Comparison of ENCODE assay signal across 9 mouse cellular contexts in genomic region chr3:57575660-57576055, GRCm38 (mm10). TPM values are rescaled to one million over a fixed set of nuclear protein-coding genes. Genes with fewer than 3 reads are reported as not detected.
DNase-seq lines count a peak whose midpoint lies in the region; ATAC-seq and TF ChIP-seq lines count a peak whose summit lies in the region.
"Had no signal": no experiment of that assay in that cellular context is flagged by ENCODE, and none has a peak within 500 bp of the region (broad histone marks: within the 10 kb centered on the region; RNA-seq: fewer than 3 reads in every experiment).

TSS of gene Wwtr1 (minus strand) at chr3:57575910.

- under 1% methylated on average over 36 of the region's 36 CpGs for WGBS in forebrain, embryonic 14.5 days
- WGBS in heart, embryonic 16.5 days, result 0% methylated on average over 36 of the region's 36 CpGs
- under 1% methylated on average over 35 of the region's 36 CpGs for WGBS in liver, embryonic 16.5 days (ENCODE audit: insufficient replicate concordance)
- under 1% methylated on average over 34 of the region's 36 CpGs for WGBS in neural tube, embryonic 15.5 days

- peak within 1 kb of the TSS; percentile 83 for H3ac ChIP-seq in C2C12 (ENCODE audit: control insufficient read depth, insufficient read length, low read depth)

- peak within 1 kb of the TSS; percentile 77 for H3K9ac ChIP-seq in forebrain, embryonic 14.5 days (ENCODE audit: low read length)
- H3K9ac ChIP-seq in heart, embryonic 16.5 days (ENCODE audit: low read length), result peak within 1 kb of the TSS; percentile 92
- peak within 1 kb of the TSS; percentile 34 for H3K9ac ChIP-seq in liver, embryonic 16.5 days (ENCODE audit: low read depth, low read length)
- peak within 1 kb of the TSS; percentile 64 for H3K9ac ChIP-seq in neural tube, embryonic 15.5 days (replicated peaks)

- DNase-seq in forebrain, embryonic 14.5 days (ENCODE audit: low spot score), result peak; percentile 91
- DNase-seq in kidney, postnatal 4 days, result peak; percentile 92 to 96
- peak; percentile 3 for DNase-seq in thymus, postnatal 0 days (ENCODE audit: low spot score)

- peaks cover 47% of the 10 kb centered on the region for H3K79me2 ChIP-seq in C2C12 (ENCODE audit: control insufficient read depth, insufficient read depth)

- peaks cover 30% of the 10 kb centered on the region for H3K36me3 ChIP-seq in C2C12 (ENCODE audit: control insufficient read depth, insufficient read depth)
- H3K36me3 ChIP-seq in forebrain, embryonic 14.5 days (ENCODE audit: control insufficient read depth, insufficient read depth, low read length), result no peaks in the 10 kb centered on the region
- peaks cover 1% of the 10 kb centered on the region for H3K36me3 ChIP-seq in heart, embryonic 16.5 days (ENCODE audit: control insufficient read depth, insufficient read depth)
- H3K36me3 ChIP-seq in liver, embryonic 16.5 days (ENCODE audit: control insufficient read depth, insufficient read depth), result no peaks in the 10 kb centered on the region
- H3K36me3 ChIP-seq in neural tube, embryonic 15.5 days, result no peaks in the 10 kb centered on the region
- H3K36me3 ChIP-seq: G1E had no signal

- no peaks in the 10 kb centered on the region for H3K9me3 ChIP-seq in forebrain, embryonic 14.5 days (replicated peaks; ENCODE audit: control insufficient read depth, low read length)
- H3K9me3 ChIP-seq in heart, embryonic 16.5 days (replicated peaks; ENCODE audit: control insufficient read depth, low read length), result no peaks in the 10 kb centered on the region
- H3K9me3 ChIP-seq in liver, embryonic 16.5 days (replicated peaks; ENCODE audit: control insufficient read depth, low read length), result no peaks in the 10 kb centered on the region
- H3K9me3 ChIP-seq in neural tube, embryonic 15.5 days (replicated peaks), result no peaks in the 10 kb centered on the region

- H3K4me3 ChIP-seq in C2C12 (ENCODE audit: insufficient read depth, poor library complexity, severe bottlenecking), result peak within 1 kb of the TSS; percentile 76
- peak within 1 kb of the TSS; percentile 72 for H3K4me3 ChIP-seq in forebrain, embryonic 14.5 days (ENCODE audit: low read depth, low read length)
- peak within 1 kb of the TSS; percentile 92 for H3K4me3 ChIP-seq in heart, embryonic 16.5 days (ENCODE audit: low read length)
- peak within 1 kb of the TSS; percentile 64 for H3K4me3 ChIP-seq in liver, embryonic 16.5 days (ENCODE audit: low read depth, low read length)
- H3K4me3 ChIP-seq in neural tube, embryonic 15.5 days (replicated peaks), result peak within 1 kb of the TSS; percentile 70

- peaks cover 44% of the 10 kb centered on the region for H3K79me3 ChIP-seq in C2C12 (ENCODE audit: low read depth)

- TF ChIP-seq CTCF in C2C12 (IDR thresholded peaks at IDR 0.05; ENCODE audit: control insufficient read depth, insufficient read depth, insufficient read length), result no peak

- H3K4me2 ChIP-seq in forebrain, embryonic 14.5 days (ENCODE audit: low read length), result peak within 1 kb of the TSS; percentile 93
- H3K4me2 ChIP-seq in heart, embryonic 16.5 days (ENCODE audit: low read depth, low read length), result peak within 1 kb of the TSS; percentile 82
- peak within 1 kb of the TSS; percentile 60 for H3K4me2 ChIP-seq in liver, embryonic 16.5 days (ENCODE audit: low read depth, low read length)
- peak within 1 kb of the TSS; percentile 99 for H3K4me2 ChIP-seq in neural tube, embryonic 15.5 days

- H3K27me3 ChIP-seq in C2C12 (ENCODE audit: control insufficient read depth, insufficient read depth, insufficient read length), result no peaks in the 10 kb centered on the region
- H3K27me3 ChIP-seq in forebrain, embryonic 14.5 days (replicated peaks; ENCODE audit: control insufficient read depth, insufficient read depth, low read length), result no peaks in the 10 kb centered on the region
- H3K27me3 ChIP-seq in heart, embryonic 16.5 days (ENCODE audit: control insufficient read depth, insufficient read depth, low read length), result no peaks in the 10 kb centered on the region
- peaks cover 28% of the 10 kb centered on the region for H3K27me3 ChIP-seq in liver, embryonic 16.5 days (ENCODE audit: control insufficient read depth, insufficient read depth, low read depth, low read length)
- peaks cover 7% of the 10 kb centered on the region; the same call in 1 of the 2 replicates for H3K27me3 ChIP-seq in neural tube, embryonic 15.5 days (replicated peaks)

- no peaks in the 10 kb centered on the region; the same call in 1 of the 2 replicates for H3K4me1 ChIP-seq in forebrain, embryonic 14.5 days (ENCODE audit: control insufficient read depth, insufficient read depth, low read length)
- H3K4me1 ChIP-seq in heart, embryonic 16.5 days (ENCODE audit: control insufficient read depth, insufficient read depth, low read length), result peaks cover 18% of the 10 kb centered on the region
- H3K4me1 ChIP-seq in liver, embryonic 16.5 days (ENCODE audit: control insufficient read depth, low read depth, low read length), result no peaks in the 10 kb centered on the region
- H3K4me1 ChIP-seq in neural tube, embryonic 15.5 days, result peaks cover 18% of the 10 kb centered on the region

- ATAC-seq in cerebellum, adult (ENCODE audit: insufficient number of reproducible peaks, low FRiP score, low TSS enrichment), result peak; percentile 22
- ATAC-seq in forebrain, embryonic 14.5 days, result peak; percentile 87
- ATAC-seq in heart, embryonic 16.5 days (replicated peaks; ENCODE audit: extremely low read depth, insufficient read depth, low FRiP score), result peak; percentile 98
- ATAC-seq in liver, embryonic 16.5 days (ENCODE audit: low read depth), result peak; percentile 94
- ATAC-seq in neural tube, embryonic 15.5 days (ENCODE audit: low FRiP score), result peak; percentile 87

- peak within 1 kb of the TSS; percentile 77 for H3K27ac ChIP-seq in forebrain, embryonic 14.5 days (ENCODE audit: low read depth, low read length)
- peak within 1 kb of the TSS; percentile 99 for H3K27ac ChIP-seq in heart, embryonic 16.5 days (ENCODE audit: low read length)
- peak within 1 kb of the TSS; percentile 45 for H3K27ac ChIP-seq in liver, embryonic 16.5 days (ENCODE audit: low read length)
- H3K27ac ChIP-seq in neural tube, embryonic 15.5 days (replicated peaks), result peak within 1 kb of the TSS; percentile 84

TF ChIP-seq in C2C12, 6 proteins besides CTCF, POLR2A, EP300 and RAD21:
- no peak for TF ChIP-seq FOSL1 (IDR thresholded peaks at IDR 0.05; ENCODE audit: insufficient read depth, low read length, poor library complexity, severe bottlenecking)
- peak; percentile 17 for TF ChIP-seq MAX (IDR thresholded peaks at IDR 0.05)
- no peak for TF ChIP-seq MYOG (IDR thresholded peaks at IDR 0.05; ENCODE audit: control insufficient read depth, extremely low read depth, insufficient read length)

RNA-seq across cellular contexts. Expression of gene Wwtr1, which starts in this region (rescaled TPM):
- polyA plus RNA-seq in C2C12 (2012; fragmentation: generic; extraction: Trizol), result 26.7 TPM
- polyA plus RNA-seq in forebrain, embryonic 14.5 days (2014; fragmentation: Nextera tagmentation; extraction: Ambion mirVana), result 12.7 and 12.8 TPM in 2 replicates
- 17.7 and 20.0 TPM in 2 replicates for polyA plus RNA-seq in heart, embryonic 16.5 days (2015; fragmentation: Nextera tagmentation; extraction: Ambion mirVana)
- 1.2 and 1.5 TPM in 2 replicates for polyA plus RNA-seq in liver, embryonic 16.5 days (2015; fragmentation: Nextera tagmentation; extraction: Ambion mirVana)
- polyA plus RNA-seq in neural tube, embryonic 15.5 days (2015; fragmentation: Nextera tagmentation; extraction: Ambion mirVana), result 8.1 and 10.7 TPM in 2 replicates
- polyA plus RNA-seq in thymus, postnatal 0 days (2015; fragmentation: Nextera tagmentation; extraction: Ambion mirVana), result 3.4 and 3.6 TPM in 2 replicates
- polyA plus RNA-seq: G1E had no signal

Comparison
In these comparisons a context has a peak if more than half of its experiments do, and no peak if none do; other contexts are left out.
1. Peak in every context shown above with its lines: DNase-seq, ATAC-seq, H3K4me3 ChIP-seq and H3K27ac ChIP-seq.
2. ATAC-seq: peak in every context shown above with its lines; median percentile 98 in heart, embryonic 16.5 days; 94 in liver, embryonic 16.5 days; 87 in forebrain, embryonic 14.5 days; 87 in neural tube, embryonic 15.5 days; 22 in cerebellum, adult.
3. DNase-seq: peak in every context shown above with its lines; median percentile 94 in kidney, postnatal 4 days; 91 in forebrain, embryonic 14.5 days; 3 in thymus, postnatal 0 days.
4. H3K27ac ChIP-seq: peak in every context shown above with its lines; median percentile 99 in heart, embryonic 16.5 days; 84 in neural tube, embryonic 15.5 days; 77 in forebrain, embryonic 14.5 days; 45 in liver, embryonic 16.5 days.
5. H3K9ac ChIP-seq: peak in every context shown above with its lines; median percentile 92 in heart, embryonic 16.5 days; 77 in forebrain, embryonic 14.5 days; 64 in neural tube, embryonic 15.5 days; 34 in liver, embryonic 16.5 days.